Mouse (Mus musculus): ENCODE results near the gene Egfem1.

Gene Egfem1

GRCm38 (mm10) chr3:29563171-29563570 is 481.3 kb downstream of the Egfem1 start:
- in situ Hi-C loops (cut with MboI; ENCODE audit: low sequenced_read_pairs): no loop called here

GRCm38 (mm10) chr3:29578055-29578860 is 496.4 kb downstream of the Egfem1 start:
- in situ Hi-C loops (cut with MboI; ENCODE audit: low sequenced_read_pairs): no loop called here

GRCm38 (mm10) chr3:29582749-29583148 is 500.9 kb downstream of the Egfem1 start:
- in situ Hi-C loops (cut with MboI; ENCODE audit: low sequenced_read_pairs): no loop called here

- in situ Hi-C loops (cut with MboI; ENCODE audit: low sequenced_read_pairs): no loop called here
These were observed 520.3 kb downstream of the Egfem1 start for GRCm38 (mm10) chr3:29602140-29602539.

GRCm38 (mm10) chr3:29608713-29609112 is 526.9 kb downstream of the Egfem1 start:
- in situ Hi-C loops (cut with MboI; ENCODE audit: low sequenced_read_pairs): no loop called here

- in situ Hi-C loops (cut with MboI; ENCODE audit: low sequenced_read_pairs): no loop called here
These were observed 527.4 kb downstream of the Egfem1 start for GRCm38 (mm10) chr3:29609174-29609573.

- in situ Hi-C loops (cut with MboI; ENCODE audit: low sequenced_read_pairs): no loop called here
These were observed 537.8 kb downstream of the Egfem1 start for GRCm38 (mm10) chr3:29619586-29619985.

- in situ Hi-C loops (cut with MboI; ENCODE audit: low sequenced_read_pairs): no loop called here
These were observed 558.0 kb downstream of the Egfem1 start for GRCm38 (mm10) chr3:29639819-29640218.

GRCm38 (mm10) chr3:29666796-29667195 is 585.0 kb downstream of the Egfem1 start:
- in situ Hi-C loops (cut with MboI; ENCODE audit: low sequenced_read_pairs): no loop called here

- in situ Hi-C loops (cut with MboI; ENCODE audit: low sequenced_read_pairs): no loop called here
These were observed 607.8 kb downstream of the Egfem1 start for GRCm38 (mm10) chr3:29689367-29690285.

GRCm38 (mm10) chr3:29701126-29701525 is 619.3 kb downstream of the Egfem1 start:
- in situ Hi-C loops (cut with MboI; ENCODE audit: low sequenced_read_pairs): no loop called here

GRCm38 (mm10) chr3:29706816-29707215 is 625.0 kb downstream of the Egfem1 start:
- in situ Hi-C loops (cut with MboI; ENCODE audit: low sequenced_read_pairs): no loop called here

GRCm38 (mm10) chr3:29707467-29707866 is 625.6 kb downstream of the Egfem1 start:
- in situ Hi-C loops (cut with MboI; ENCODE audit: low sequenced_read_pairs): no loop called here

GRCm38 (mm10) chr3:29726376-29726967 is 644.6 kb downstream of the Egfem1 start:
- in situ Hi-C loops (cut with MboI; ENCODE audit: low sequenced_read_pairs): no loop called here

- in situ Hi-C loops (cut with MboI; ENCODE audit: low sequenced_read_pairs): no loop called here
These were observed 648.4 kb downstream of the Egfem1 start for GRCm38 (mm10) chr3:29730062-29730760.

GRCm38 (mm10) chr3:29731509-29731908 is 649.7 kb downstream of the Egfem1 start:
- in situ Hi-C loops (cut with MboI; ENCODE audit: low sequenced_read_pairs): no loop called here

GRCm38 (mm10) chr3:29732626-29733025 is 650.8 kb downstream of the Egfem1 start:
- in situ Hi-C loops (cut with MboI; ENCODE audit: low sequenced_read_pairs): no loop called here

- in situ Hi-C loops (cut with MboI; ENCODE audit: low sequenced_read_pairs): no loop called here
These were observed 652.4 kb downstream of the Egfem1 start for GRCm38 (mm10) chr3:29734251-29734650.

GRCm38 (mm10) chr3:29739292-29739691 is 657.5 kb downstream of the Egfem1 start:
- in situ Hi-C loops (cut with MboI; ENCODE audit: low sequenced_read_pairs): no loop called here
